Mouse (Mus musculus) cerebellum, adult 9-10 months (tissue): ENCODE data around the gene Gpatch4.

Experiments
- DNase-seq: peaks from one replicate; pipeline ENCODE4 v3.0.0; 2022

Gpatch4 gene

GRCm38 (mm10) chr3:88101736-88102135 is 58.8 kb downstream of the Gpatch4 start:
- no peak for DNase-seq

GRCm38 (mm10) chr3:88102196-88102595 is 59.3 kb downstream of the Gpatch4 start:
- DNase-seq, result no peak

- no peak for DNase-seq
Observed at GRCm38 (mm10) chr3:88102611-88103010, 59.7 kb downstream of the Gpatch4 start.
